Mouse (Mus musculus) testis, adult 10 weeks (tissue): ENCODE measurements around the gene Rufy4. TPM values are rescaled to one million over a fixed set of nuclear protein-coding genes. Genes with fewer than 3 reads are reported as not detected.

Source experiments
- polyA plus RNA-seq: library from polyadenylated mRNA; stranded (reverse); fragments of 350-450 nt; fragmentation: Illumina TruSeq; extraction: RNeasy Lipid Tissue Mini Kit (QIAGEN cat#74804); gene quantifications from one replicate; pipeline ENCODE4 v1.2.3, GENCODE M21; 2014; ENCODE audit warnings: low read depth, low replicate concordance

Rufy4 gene
- polyA plus RNA-seq, result 0.08 TPM

GRCm38 (mm10) chr1:74124991-74125552 lies at the start of gene Rufy4:
TSS of gene Rufy4 (plus strand) at chr1:74125541.

GRCm38 (mm10) chr1:74124021-74124981 lies 1.0 kb upstream of the Rufy4 start, which contains the start of gene Tns1:
TSS of gene Tns1 (minus strand) at chr1:74124449.

GRCm38 (mm10) chr1:74153461-74154184 lies 28.3 kb downstream of the Rufy4 start, which contains the start of gene Cxcr2:
TSS of gene Cxcr2 (plus strand) at chr1:74153989.

GRCm38 (mm10) chr1:74194445-74194844 lies 69.1 kb downstream of the Rufy4 start, which contains the start of gene Cxcr1:
TSS of gene Cxcr1 (minus strand) at chr1:74194631.

Other genes with a start within 250 kb of the Rufy4 start
- gene Tns1, start 1.1 kb upstream of the Rufy4 start, polyA plus RNA-seq, result 12.4 TPM
- not detected for gene Cxcr2, start 28.4 kb downstream of the Rufy4 start, polyA plus RNA-seq
- gene Cxcr1, start 69.1 kb downstream of the Rufy4 start, polyA plus RNA-seq, result not detected
- gene Arpc2, start 110.5 kb downstream of the Rufy4 start, polyA plus RNA-seq, result 310 TPM
- gene Gpbar1, start 153.0 kb downstream of the Rufy4 start, polyA plus RNA-seq, result not detected
- 17.6 TPM for gene Aamp, start 159.2 kb downstream of the Rufy4 start, polyA plus RNA-seq
- gene Pnkd, start 159.4 kb downstream of the Rufy4 start, polyA plus RNA-seq, result 4.7 TPM
- 2.1 TPM for gene Tmbim1, start 180.1 kb downstream of the Rufy4 start, polyA plus RNA-seq
- gene Catip, start 236.6 kb downstream of the Rufy4 start, polyA plus RNA-seq, result 8.5 TPM
- gene Slc11a1, start 249.7 kb downstream of the Rufy4 start, polyA plus RNA-seq, result 0.35 TPM